Mouse (Mus musculus) heart, embryonic 16.5 days (tissue): ENCODE results near the gene Atp2b2. TPM values are rescaled to one million over a fixed set of nuclear protein-coding genes. Genes with fewer than 3 reads are reported as not detected.

Experiments used
- ATAC-seq: fragments of 200-750 bp; cut with Nextera tagmentation; replicated peaks from 2 replicates; pipeline ENCODE4 v1.8.0; 2017; ENCODE audit warnings: moderate number of reproducible peaks; ENCODE audit not compliant: insufficient read depth, low FRiP score; ENCODE audit errors: extremely low read depth
- H3K27ac ChIP-seq: fragments of 300-500 bp; sonication (generic); 2 replicates; pipeline ENCODE4 v1.5.1; 2014; ENCODE audit warnings: mild to moderate bottlenecking, low read length, control low read depth, moderate library complexity
- H3K27me3 ChIP-seq: fragments of 300-500 bp; sonication (generic); 2 replicates; pipeline ENCODE4 v1.6.1; 2014; ENCODE audit warnings: low read length, mixed read lengths; ENCODE audit not compliant: control insufficient read depth, insufficient read depth
- H3K36me3 ChIP-seq: fragments of 300-500 bp; sonication (generic); 2 replicates; pipeline ENCODE4 v1.6.1; 2014; ENCODE audit not compliant: control insufficient read depth, insufficient read depth
- H3K4me1 ChIP-seq: fragments of 300-500 bp; sonication (generic); 2 replicates; pipeline ENCODE4 v1.6.1; 2014; ENCODE audit warnings: low read length, mixed read lengths; ENCODE audit not compliant: control insufficient read depth, insufficient read depth
- H3K4me2 ChIP-seq: fragments of 300-500 bp; sonication (generic); 2 replicates; pipeline ENCODE4 v1.6.1; 2014; ENCODE audit warnings: low read depth, mild to moderate bottlenecking, control low read depth, low read length
- H3K4me3 ChIP-seq: fragments of 300-500 bp; sonication (generic); 2 replicates; pipeline ENCODE4 v1.5.1; 2014; ENCODE audit warnings: mild to moderate bottlenecking, control low read depth, low read length
- H3K9ac ChIP-seq: fragments of 300-500 bp; sonication (generic); 2 replicates; pipeline ENCODE4 v1.6.1; 2014; ENCODE audit warnings: low read length, control low read depth
- H3K9me3 ChIP-seq: fragments of 300-500 bp; sonication (generic); replicated peaks from 2 replicates; pipeline ENCODE4 v1.6.1; 2016; ENCODE audit warnings: low read length; ENCODE audit not compliant: control insufficient read depth
- WGBS: fragments of 180-500 bp; shearing (Covaris S2); extraction: QIAGEN DNeasy Blood & Tissue Kit; methylation state at CpG from one replicate; pipeline ENCODE4 v1.1.7; 2014; 5-methylcytosine and 5-hydroxymethylcytosine counted together
- polyA plus RNA-seq: library from polyadenylated mRNA; unstranded; fragments of >200 nt; fragmentation: Nextera tagmentation; extraction: Ambion mirVana; gene quantifications from 2 replicates; pipeline ENCODE4 v1.2.1, GENCODE M21; 2015

Gene Atp2b2
- polyA plus RNA-seq, 1 experiment from 2014 or later = 0.12 TPM

DNA sequence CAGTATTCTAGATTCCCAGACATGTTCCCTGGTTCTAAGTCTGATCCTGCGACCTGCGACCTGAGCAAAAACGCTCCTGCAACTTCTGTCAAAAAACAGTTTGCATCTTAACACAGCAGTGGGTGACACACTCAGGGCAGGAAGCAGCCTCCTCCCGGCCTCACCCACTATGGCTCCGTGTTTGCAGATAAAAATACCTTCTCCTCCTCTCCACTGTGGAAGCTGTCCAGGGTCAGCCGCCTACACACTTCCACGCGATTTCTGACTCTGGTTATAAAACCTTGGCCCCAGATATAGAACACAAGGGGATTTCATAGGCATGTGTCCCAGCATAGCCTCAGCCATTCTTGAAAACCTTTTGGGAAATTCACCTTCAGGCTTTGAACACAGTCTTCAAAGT is 9.6 kb downstream of the Atp2b2 start:
- Histone ChIP-seq H3K9ac (no peak overlapping the region), H3K9me3 (no peaks in the 10 kb centered on the region), H3K4me1 (no peaks in the 10 kb centered on the region), H3K27me3 (no peaks in the 10 kb centered on the region), H3K27ac (no peak overlapping the region), H3K4me3 (no peak overlapping the region), H3K4me2 (no peak overlapping the region), H3K36me3 (no peaks in the 10 kb centered on the region)
- WGBS = 53% methylated on average over 8 of the region's 8 CpGs
- ATAC-seq = no peak

DNA sequence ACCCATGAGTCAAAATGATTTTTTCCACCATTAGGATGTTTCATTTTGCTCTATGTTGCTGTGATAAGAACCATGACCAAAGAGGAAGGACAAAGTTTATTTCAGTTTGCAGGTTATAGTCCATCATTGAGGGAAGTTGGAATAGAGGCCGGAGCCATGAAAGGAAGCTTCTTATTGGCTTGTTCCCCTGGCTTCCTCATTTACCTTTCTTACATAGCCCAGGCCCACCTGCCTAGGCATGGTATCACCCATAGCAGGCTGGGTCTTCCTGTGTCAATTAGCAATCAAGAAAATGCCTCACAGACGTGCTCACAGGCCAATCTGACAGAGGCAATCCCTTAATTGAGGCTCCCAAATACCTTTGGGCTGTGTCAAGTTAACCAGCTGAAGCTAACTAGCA is 18.6 kb downstream of the Atp2b2 start:
- no peak overlapping the region for H3K4me2 ChIP-seq
- 59% methylated on average over 2 of the region's 2 CpGs for WGBS
- H3K27ac ChIP-seq = no peak overlapping the region
- H3K36me3 ChIP-seq = no peaks in the 10 kb centered on the region
- H3K27me3 ChIP-seq = 0 out of 2 replicates have a peak, but pooled peaks cover 2% of the 10 kb centered on the region
- no peak for ATAC-seq
- no peaks in the 10 kb centered on the region for H3K9me3 ChIP-seq
- H3K4me3 ChIP-seq = no peak overlapping the region
- H3K9ac ChIP-seq = no peak overlapping the region
- no peaks in the 10 kb centered on the region for H3K4me1 ChIP-seq

- Histone ChIP-seq H3K27me3 (0 out of 2 replicates have a peak, but pooled peaks cover 2% of the 10 kb centered on the region), H3K9ac (no peak overlapping the region), H3K9me3 (no peaks in the 10 kb centered on the region), H3K27ac (no peak overlapping the region), H3K4me2 (no peak overlapping the region), H3K4me1 (no peaks in the 10 kb centered on the region), H3K36me3 (no peaks in the 10 kb centered on the region), H3K4me3 (no peak overlapping the region)
- no peak for ATAC-seq
- 72% methylated on average over 9 of the region's 9 CpGs for WGBS
Observed at GRCm38 (mm10) chr6:114022104-114022503, 20.3 kb downstream of the Atp2b2 start.

- H3K27me3 ChIP-seq = peaks cover 3% of the 10 kb centered on the region; the same call in 1 of the 2 replicates
- WGBS = 68% methylated on average over 5 of the region's 5 CpGs
- no peak overlapping the region for H3K9ac ChIP-seq
- no peak overlapping the region for H3K4me2 ChIP-seq
- no peaks in the 10 kb centered on the region for H3K36me3 ChIP-seq
- H3K4me3 ChIP-seq = no peak overlapping the region
- no peak overlapping the region for H3K27ac ChIP-seq
- no peaks in the 10 kb centered on the region for H3K4me1 ChIP-seq
- ATAC-seq = no peak
- no peaks in the 10 kb centered on the region for H3K9me3 ChIP-seq
Observed at GRCm38 (mm10) chr6:114013801-114014200, 28.6 kb downstream of the Atp2b2 start.

GRCm38 (mm10) chr6:114012834-114013233 is 29.6 kb downstream of the Atp2b2 start:
- Histone ChIP-seq H3K4me1 (no peaks in the 10 kb centered on the region), H3K27ac (no peak overlapping the region), H3K4me2 (no peak overlapping the region), H3K9me3 (no peaks in the 10 kb centered on the region), H3K4me3 (no peak overlapping the region), H3K36me3 (no peaks in the 10 kb centered on the region), H3K9ac (no peak overlapping the region), H3K27me3 (peaks cover 3% of the 10 kb centered on the region; the same call in 1 of the 2 replicates)
- no peak for ATAC-seq
- WGBS = 33% methylated on average over 9 of the region's 9 CpGs

DNA sequence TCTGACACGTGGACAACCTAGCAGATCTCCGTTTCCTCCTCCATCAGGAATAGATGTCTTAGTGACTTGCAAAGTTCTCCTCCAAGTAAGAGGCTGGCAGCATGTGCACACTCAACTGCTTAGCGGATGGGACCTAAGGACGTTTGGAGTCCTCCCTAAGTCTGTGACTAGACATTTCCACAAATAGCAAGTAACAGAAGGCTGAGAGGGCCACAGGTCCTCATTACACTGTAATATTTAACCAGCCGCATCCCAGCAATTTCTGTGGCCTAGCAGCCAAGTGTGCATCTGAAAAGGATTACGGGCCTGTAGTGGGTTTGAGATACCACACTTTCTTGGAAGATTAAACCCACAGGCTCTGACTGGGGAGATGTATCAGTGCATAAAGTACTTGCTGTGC is 30.4 kb downstream of the Atp2b2 start:
- H3K27me3 ChIP-seq = peaks cover 3% of the 10 kb centered on the region; the same call in 1 of the 2 replicates
- no peaks in the 10 kb centered on the region for H3K4me1 ChIP-seq
- H3K27ac ChIP-seq = no peak overlapping the region
- H3K36me3 ChIP-seq = no peaks in the 10 kb centered on the region
- no peak overlapping the region for H3K9ac ChIP-seq
- H3K9me3 ChIP-seq = no peaks in the 10 kb centered on the region
- H3K4me2 ChIP-seq = no peak overlapping the region
- ATAC-seq = no peak
- WGBS = 78% methylated on average over 6 of the region's 6 CpGs
- H3K4me3 ChIP-seq = no peak overlapping the region

DNA sequence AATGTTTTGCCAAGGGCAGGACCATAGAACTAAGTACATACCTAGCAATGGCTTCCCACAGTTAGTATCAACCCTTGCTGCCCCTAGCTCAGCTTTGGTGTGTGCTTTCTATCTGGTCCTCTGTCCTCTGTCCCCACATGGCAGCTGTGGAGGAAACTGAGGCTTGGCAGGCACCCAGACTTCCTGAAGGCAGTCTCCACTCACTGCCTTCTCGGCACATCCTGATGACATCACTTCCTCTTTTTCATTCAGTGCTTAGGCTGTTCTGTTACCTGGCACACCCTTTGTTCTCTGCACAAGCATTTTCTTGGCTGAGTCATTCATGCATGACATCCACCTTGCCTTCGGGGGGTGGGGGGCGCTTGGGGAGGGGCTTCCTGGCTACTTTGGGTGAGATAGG is 38.6 kb downstream of the Atp2b2 start:
- H3K4me3 ChIP-seq = no peak overlapping the region
- no peak overlapping the region for H3K9ac ChIP-seq
- H3K4me1 ChIP-seq = no peaks in the 10 kb centered on the region
- H3K36me3 ChIP-seq = no peaks in the 10 kb centered on the region
- H3K9me3 ChIP-seq = no peaks in the 10 kb centered on the region
- 45% methylated on average over 3 of the region's 3 CpGs for WGBS
- no peak for ATAC-seq
- H3K27me3 ChIP-seq = peaks cover 8% of the 10 kb centered on the region; the same call in 1 of the 2 replicates
- no peak overlapping the region for H3K4me2 ChIP-seq
- no peak overlapping the region for H3K27ac ChIP-seq

DNA sequence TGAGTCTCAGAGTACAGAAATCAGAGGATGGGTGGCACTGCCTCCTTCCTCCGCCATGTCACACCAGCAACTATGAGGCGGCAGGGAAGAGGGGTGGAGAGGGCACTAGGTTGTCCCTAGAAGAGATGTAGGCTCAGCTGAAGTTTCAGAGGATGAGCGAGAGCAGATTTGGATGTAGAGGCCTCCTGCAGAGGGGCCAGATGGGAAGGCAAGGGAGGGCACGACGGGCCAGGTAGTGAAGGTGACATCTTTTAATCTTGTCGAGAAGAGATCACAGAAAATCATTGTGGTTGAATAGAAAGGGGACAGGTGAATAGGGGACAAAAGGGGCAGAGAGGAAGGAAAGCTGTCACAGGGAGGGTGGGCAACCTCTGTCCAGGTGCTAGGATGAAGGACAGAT is 41.5 kb downstream of the Atp2b2 start:
- ATAC-seq = no peak
- H3K9me3 ChIP-seq = peaks cover 3% of the 10 kb centered on the region; the same call in 1 of the 2 replicates
- no peaks in the 10 kb centered on the region for H3K4me1 ChIP-seq
- peaks cover 5% of the 10 kb centered on the region; the same call in 1 of the 2 replicates for H3K27me3 ChIP-seq
- no peak overlapping the region for H3K4me3 ChIP-seq
- H3K36me3 ChIP-seq = no peaks in the 10 kb centered on the region
- H3K4me2 ChIP-seq = no peak overlapping the region
- no peak overlapping the region for H3K27ac ChIP-seq
- no peak overlapping the region for H3K9ac ChIP-seq
- 64% methylated on average over 6 of the region's 6 CpGs for WGBS

DNA sequence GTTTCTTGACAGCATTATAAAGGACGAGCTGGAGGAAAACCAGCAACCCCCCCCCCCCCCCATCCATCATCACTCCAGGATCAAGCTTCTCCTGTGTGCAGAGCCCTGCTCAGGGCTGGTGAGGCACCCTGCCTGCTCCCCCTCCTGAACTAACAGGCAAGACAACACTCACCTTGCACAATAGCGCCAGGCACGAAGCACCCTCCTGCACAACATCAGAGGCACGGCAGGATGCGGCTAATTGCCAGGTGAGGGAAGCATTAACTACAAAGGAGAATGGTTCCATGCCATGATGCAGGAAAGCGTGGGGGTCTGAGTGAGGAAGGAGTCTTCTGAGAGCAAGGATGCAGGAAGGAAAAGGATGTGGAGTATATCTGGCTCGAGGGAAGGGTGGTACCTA is 42.1 kb downstream of the Atp2b2 start:
- Histone ChIP-seq H3K36me3 (no peaks in the 10 kb centered on the region), H3K9ac (no peak overlapping the region), H3K9me3 (peaks cover 3% of the 10 kb centered on the region; the same call in 1 of the 2 replicates), H3K27ac (no peak overlapping the region), H3K4me1 (no peaks in the 10 kb centered on the region), H3K4me2 (no peak overlapping the region), H3K27me3 (peaks cover 5% of the 10 kb centered on the region; the same call in 1 of the 2 replicates), H3K4me3 (no peak overlapping the region)
- 34% methylated on average over 7 of the region's 7 CpGs for WGBS
- no peak for ATAC-seq
